Mouse (Mus musculus) brain, embryonic 14.5 days (tissue): ENCODE data around the gene Atrnl1.

Source experiments
- CTCF ChIP-seq: fragments of 200-500 bp; IDR thresholded peaks from 2 replicates; pipeline ENCODE4 v1.5.1; 2012; ENCODE audit warnings: inconsistent platforms, mild to moderate bottlenecking, moderate library complexity, borderline replicate concordance; ENCODE audit not compliant: insufficient read depth, insufficient read length; ENCODE audit errors: extremely low read depth
- POLR2A ChIP-seq: fragments of 200-500 bp; IDR thresholded peaks from 2 replicates; pipeline ENCODE4 v1.6.1; 2012; ENCODE audit warnings: mild to moderate bottlenecking, inconsistent platforms, borderline replicate concordance; ENCODE audit not compliant: poor library complexity, insufficient read depth, insufficient read length, severe bottlenecking; ENCODE audit errors: extremely low read depth

DNA sequence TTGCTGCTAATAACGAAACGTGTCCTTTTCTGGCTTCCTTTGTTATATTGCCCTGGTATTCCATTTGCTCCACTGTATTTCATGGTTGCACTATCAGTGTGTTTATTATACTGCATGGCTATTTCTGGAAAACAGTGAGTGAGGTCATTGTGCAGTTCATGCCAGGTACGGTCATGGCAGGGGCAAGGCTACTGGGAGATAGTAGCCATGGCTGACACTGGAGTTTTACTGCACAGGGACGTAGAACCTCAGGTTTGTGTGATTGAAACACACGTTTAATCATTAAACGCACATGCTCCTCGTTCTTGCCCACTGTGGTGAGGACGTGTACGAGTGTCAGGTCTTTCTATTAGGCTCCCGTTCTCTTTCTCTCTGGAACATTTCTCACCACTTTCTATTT is 314.8 kb downstream of the Atrnl1 start:
- no peak for TF ChIP-seq CTCF
- TF ChIP-seq POLR2A, result no peak
